Mouse (Mus musculus): Measurements from ENCODE around the gene Cdhr3. TPM values are rescaled to one million over a fixed set of nuclear protein-coding genes. Genes with fewer than 3 reads are reported as not detected.

Cdhr3 gene
- polyA plus RNA-seq, 1 experiment from 2014 or later = not detected

DNA sequence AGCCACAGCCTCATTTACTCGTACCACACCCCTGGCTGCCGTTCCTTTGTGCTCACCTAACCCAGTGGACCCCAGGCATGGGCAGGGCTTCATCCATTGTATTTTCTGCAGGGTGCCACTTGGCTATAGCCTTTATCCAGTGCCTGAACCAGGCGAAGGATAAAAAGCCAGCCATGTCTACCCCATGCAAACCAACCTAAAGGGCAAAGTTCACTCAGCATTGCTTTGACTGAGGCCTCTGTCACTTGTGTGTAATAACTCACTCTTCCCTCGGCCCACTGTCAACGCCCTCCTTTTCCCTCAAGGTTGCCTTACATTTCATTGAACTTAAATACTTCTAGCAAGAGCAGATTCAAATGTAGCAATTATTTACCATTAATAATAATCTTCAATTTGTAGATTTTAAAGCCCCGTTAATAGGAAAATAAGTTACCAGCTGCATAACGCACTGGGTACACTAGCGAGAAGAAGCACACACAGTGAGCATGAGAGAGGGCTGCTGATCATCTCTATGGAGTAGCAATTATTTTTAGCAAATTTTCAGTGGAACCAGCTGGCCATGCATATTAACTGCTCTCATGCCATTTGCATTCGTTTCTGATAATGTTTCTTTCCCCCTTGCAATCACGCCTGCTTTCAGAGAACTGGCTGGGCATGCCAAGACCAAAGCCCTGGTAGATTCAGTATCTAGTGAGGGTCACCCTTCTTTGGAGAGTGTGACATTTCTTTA lies 13.9 kb upstream of the Cdhr3 start:
- H3K4me3 ChIP-seq (replicated peaks) = no peak overlapping the region
- 0 out of 2 replicates have a peak, but pooled peaks cover 2% of the 10 kb centered on the region for H3K4me1 ChIP-seq (replicated peaks)
- no peak for ATAC-seq
- H3K27me3 ChIP-seq (replicated peaks) = no peaks in the 10 kb centered on the region
- H3K9ac ChIP-seq = no peak overlapping the region
- H3K9me3 ChIP-seq = no peaks in the 10 kb centered on the region
- 70% methylated on average over 10 of the region's 10 CpGs for WGBS
- H3K36me3 ChIP-seq = no peaks in the 10 kb centered on the region
- H3K4me2 ChIP-seq (replicated peaks) = no peak overlapping the region
- H3K27ac ChIP-seq = no peak overlapping the region

DNA sequence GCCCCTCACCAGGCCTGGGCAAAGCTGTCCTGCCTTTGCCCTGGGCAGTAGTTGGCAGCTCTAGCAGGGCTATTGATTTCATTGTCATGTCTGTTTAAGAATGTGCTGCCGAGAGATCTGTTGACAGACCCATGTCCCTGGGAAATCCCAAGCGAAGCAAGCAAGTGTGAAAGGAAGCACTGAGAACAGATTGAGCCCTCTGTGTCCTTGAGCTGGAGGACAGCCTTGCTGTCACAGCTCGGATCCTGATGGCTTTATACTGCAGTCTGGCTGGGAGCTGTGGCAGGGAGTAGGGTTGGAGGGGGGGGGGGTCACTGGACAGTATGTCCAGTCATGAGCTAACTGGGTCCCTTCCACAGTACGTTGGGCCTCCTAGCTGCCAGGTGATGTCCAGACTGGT lies 13.0 kb upstream of the Cdhr3 start:
- no peaks in the 10 kb centered on the region for H3K36me3 ChIP-seq
- no peak overlapping the region for H3K9ac ChIP-seq
- no peaks in the 10 kb centered on the region for H3K9me3 ChIP-seq
- 50% methylated on average over 4 of the region's 4 CpGs for WGBS
- no peak for ATAC-seq
- H3K4me2 ChIP-seq (replicated peaks) = no peak overlapping the region
- 0 out of 2 replicates have a peak, but pooled peaks cover 2% of the 10 kb centered on the region for H3K4me1 ChIP-seq (replicated peaks)
- no peak overlapping the region for H3K4me3 ChIP-seq (replicated peaks)
- no peak overlapping the region for H3K27ac ChIP-seq
- H3K27me3 ChIP-seq (replicated peaks) = no peaks in the 10 kb centered on the region

DNA sequence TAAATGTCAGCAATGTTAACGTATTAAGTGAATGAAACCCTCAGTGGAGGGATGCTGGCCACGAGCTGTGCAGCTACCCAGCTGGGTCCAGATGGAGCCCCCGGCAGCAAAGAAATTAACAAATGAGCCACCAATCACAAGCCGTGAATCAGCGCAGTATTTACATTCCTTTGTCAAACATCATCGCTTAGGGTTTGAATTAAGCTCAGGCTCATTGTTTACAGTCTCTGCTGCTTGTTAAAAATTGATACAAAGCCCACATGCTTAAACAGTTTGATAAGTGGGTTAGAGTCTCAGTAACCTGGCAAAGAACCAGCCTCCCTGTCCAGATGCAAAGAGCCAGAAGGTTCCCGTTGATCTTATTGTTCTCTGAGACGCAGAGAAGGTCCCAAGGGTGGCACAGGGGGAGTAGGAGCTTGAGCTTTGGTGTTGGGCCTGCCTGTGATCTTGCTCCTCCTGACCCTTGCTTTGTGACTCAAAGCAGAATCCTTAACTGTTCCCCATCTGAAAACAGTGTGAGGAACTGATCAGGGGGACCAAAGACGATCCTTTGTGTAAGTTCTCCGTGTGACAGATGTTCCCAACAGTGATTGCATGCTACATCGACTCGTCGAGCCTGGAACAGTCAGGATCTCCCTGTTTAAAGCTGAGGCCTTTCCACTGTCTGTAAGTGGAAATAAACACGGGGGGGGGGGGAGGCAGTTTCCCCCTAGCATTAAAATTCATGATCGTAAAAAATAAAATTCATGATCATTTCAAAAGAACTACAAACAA lies 9.9 kb upstream of the Cdhr3 start:
- H3K9ac ChIP-seq = no peak overlapping the region
- H3K36me3 ChIP-seq = no peaks in the 10 kb centered on the region
- ATAC-seq = peak; percentile 83
- H3K27me3 ChIP-seq (replicated peaks) = no peaks in the 10 kb centered on the region
- no peaks in the 10 kb centered on the region for H3K9me3 ChIP-seq
- no peak overlapping the region; the same call in 1 of the 2 replicates for H3K4me2 ChIP-seq (replicated peaks)
- 20% methylated on average over 15 of the region's 15 CpGs for WGBS
- H3K27ac ChIP-seq = peak overlapping the region; percentile 78
- H3K4me3 ChIP-seq (replicated peaks) = no peak overlapping the region
- 0 out of 2 replicates have a peak, but pooled peaks cover 2% of the 10 kb centered on the region for H3K4me1 ChIP-seq (replicated peaks)

DNA sequence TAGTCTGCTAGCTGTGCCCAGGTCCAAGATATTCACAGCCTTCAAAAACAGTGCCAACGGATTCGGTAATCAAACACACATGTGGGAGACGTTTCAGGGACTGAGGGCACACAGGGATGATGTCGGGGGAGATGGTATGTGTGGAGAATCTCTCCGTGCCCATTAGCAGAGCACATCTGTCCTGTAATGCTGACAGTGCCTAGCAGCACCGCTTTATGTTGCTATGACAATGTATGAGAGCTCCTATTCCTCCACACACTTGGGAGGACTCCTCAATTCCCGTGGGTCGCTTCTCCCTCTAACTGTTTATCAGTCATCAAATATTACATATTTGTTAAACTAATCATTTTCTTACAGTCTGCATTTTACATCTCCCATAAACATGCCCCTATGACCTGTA lies 9.0 kb upstream of the Cdhr3 start:
- H3K4me2 ChIP-seq (replicated peaks) = no peak overlapping the region; the same call in 1 of the 2 replicates
- H3K4me3 ChIP-seq (replicated peaks) = no peak overlapping the region
- no peak overlapping the region for H3K9ac ChIP-seq
- peak overlapping the region; percentile 51 for H3K27ac ChIP-seq
- no peaks in the 10 kb centered on the region for H3K36me3 ChIP-seq
- no peaks in the 10 kb centered on the region for H3K9me3 ChIP-seq
- no peak for ATAC-seq
- no peaks in the 10 kb centered on the region for H3K27me3 ChIP-seq (replicated peaks)
- 59% methylated on average over 8 of the region's 8 CpGs for WGBS
- 0 out of 2 replicates have a peak, but pooled peaks cover 2% of the 10 kb centered on the region for H3K4me1 ChIP-seq (replicated peaks)

DNA sequence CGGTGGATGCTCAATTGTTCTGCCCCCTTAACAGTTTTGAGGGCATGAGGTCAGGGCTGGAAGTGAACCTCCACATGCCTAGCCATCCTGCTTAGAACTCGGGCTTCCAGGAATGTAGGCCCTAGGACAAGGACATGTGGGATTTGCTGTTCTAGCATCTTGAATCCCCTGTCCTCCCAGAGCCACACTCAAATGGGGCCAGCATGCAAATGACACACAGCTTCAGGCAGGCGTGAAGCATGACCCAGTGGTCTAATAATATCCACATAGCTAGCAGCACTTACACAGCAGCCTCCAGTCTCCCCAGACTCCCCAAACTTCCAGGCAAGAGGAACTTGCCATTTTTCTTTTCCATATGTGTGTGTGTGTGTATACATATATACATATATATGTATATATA lies 3.3 kb upstream of the Cdhr3 start:
- 67% methylated on average over 3 of the region's 3 CpGs for WGBS
- Histone ChIP-seq H3K27ac (no peak overlapping the region), H3K36me3 (no peaks in the 10 kb centered on the region), H3K27me3 (replicated peaks) (no peaks in the 10 kb centered on the region), H3K4me3 (replicated peaks) (no peak overlapping the region), H3K9me3 (no peaks in the 10 kb centered on the region), H3K4me2 (replicated peaks) (no peak overlapping the region), H3K4me1 (replicated peaks) (0 out of 2 replicates have a peak, but pooled peaks cover 4% of the 10 kb centered on the region), H3K9ac (no peak overlapping the region)
- ATAC-seq = no peak

DNA sequence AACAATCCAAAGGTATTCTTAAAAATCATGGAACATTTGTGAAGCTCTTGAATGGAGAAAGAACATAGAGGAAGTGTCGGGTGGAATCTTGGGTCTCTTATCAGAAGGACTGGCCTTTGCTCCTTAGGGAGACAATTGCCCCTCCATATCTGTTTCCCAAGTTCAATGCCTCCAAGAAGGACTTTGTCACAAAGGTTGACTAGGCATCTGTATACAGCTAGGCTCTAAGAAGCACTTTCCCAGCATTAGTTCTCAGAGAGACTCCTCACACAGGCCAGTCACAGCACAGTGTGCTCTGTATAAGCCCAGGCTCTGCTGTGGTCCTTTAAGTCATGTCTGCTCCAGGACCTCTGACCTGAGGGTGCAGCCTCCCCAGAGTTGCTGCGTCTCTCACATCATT lies 479 bp downstream of the Cdhr3 start:
- H3K9me3 ChIP-seq = no peaks in the 10 kb centered on the region
- H3K4me1 ChIP-seq (replicated peaks) = 0 out of 2 replicates have a peak, but pooled peaks cover 4% of the 10 kb centered on the region
- H3K4me3 ChIP-seq (replicated peaks) = no peak overlapping the region
- no peak overlapping the region for H3K4me2 ChIP-seq (replicated peaks)
- no peak overlapping the region for H3K9ac ChIP-seq
- 66% methylated on average over 2 of the region's 2 CpGs for WGBS
- peak overlapping the region; percentile 58; the same call in 1 of the 2 replicates for H3K27ac ChIP-seq
- H3K27me3 ChIP-seq (replicated peaks) = no peaks in the 10 kb centered on the region
- H3K36me3 ChIP-seq = no peaks in the 10 kb centered on the region
- peak; percentile 95 for ATAC-seq

DNA sequence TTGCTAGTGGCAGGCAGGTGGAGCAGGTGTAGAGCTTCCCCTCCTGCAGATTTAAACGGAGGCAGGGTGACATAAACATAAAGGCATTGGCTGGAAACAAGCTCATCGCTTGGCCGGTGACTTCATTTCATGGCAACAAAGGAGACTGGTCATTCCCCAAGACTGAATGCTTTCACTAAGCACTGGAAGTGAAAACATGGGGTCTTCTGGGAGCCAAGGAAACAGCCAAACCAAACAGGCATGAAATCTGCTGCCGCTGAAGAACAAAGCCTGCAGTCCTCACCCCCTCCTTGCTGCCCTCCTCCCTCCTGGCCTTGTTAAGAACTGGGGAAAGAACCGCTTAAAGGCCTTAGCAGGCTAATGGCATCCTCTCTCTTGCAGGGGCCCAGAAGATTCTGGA lies 6.5 kb downstream of the Cdhr3 start:
- Histone ChIP-seq H3K27ac (no peak overlapping the region), H3K27me3 (replicated peaks) (no peaks in the 10 kb centered on the region), H3K36me3 (no peaks in the 10 kb centered on the region), H3K4me2 (replicated peaks) (no peak overlapping the region), H3K9ac (no peak overlapping the region), H3K4me1 (replicated peaks) (no peaks in the 10 kb centered on the region), H3K4me3 (replicated peaks) (no peak overlapping the region), H3K9me3 (no peaks in the 10 kb centered on the region)
- 60% methylated on average over 5 of the region's 5 CpGs for WGBS
- ATAC-seq = no peak

DNA sequence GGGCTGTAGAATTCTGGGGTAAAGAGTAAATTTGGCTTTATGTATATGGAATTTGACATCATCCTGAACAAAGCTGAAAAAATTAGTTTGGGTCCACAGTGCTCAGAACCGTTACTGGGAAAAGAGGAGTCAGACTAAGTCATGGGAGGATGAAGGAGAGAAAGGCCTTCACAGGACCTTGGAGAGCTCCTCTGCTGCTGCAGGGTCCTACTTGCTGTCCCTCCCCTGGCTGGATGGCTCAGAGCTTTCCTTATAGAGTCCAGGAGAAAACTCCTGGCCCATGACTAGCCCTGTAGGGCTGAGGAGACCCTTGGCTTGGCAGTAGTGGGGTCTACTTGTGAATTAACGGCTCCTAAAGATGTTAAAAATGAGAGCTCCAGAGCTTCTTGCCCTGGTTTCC lies 8.0 kb downstream of the Cdhr3 start:
- no peak overlapping the region for H3K9ac ChIP-seq
- no peaks in the 10 kb centered on the region for H3K9me3 ChIP-seq
- no peak overlapping the region for H3K27ac ChIP-seq
- H3K4me1 ChIP-seq (replicated peaks) = no peaks in the 10 kb centered on the region
- WGBS = 37% methylated on average over 2 of the region's 2 CpGs
- peak; percentile 71; the same call in 1 of the 2 replicates for ATAC-seq
- no peak overlapping the region for H3K4me2 ChIP-seq (replicated peaks)
- H3K4me3 ChIP-seq (replicated peaks) = no peak overlapping the region
- H3K36me3 ChIP-seq = no peaks in the 10 kb centered on the region
- no peaks in the 10 kb centered on the region for H3K27me3 ChIP-seq (replicated peaks)

DNA sequence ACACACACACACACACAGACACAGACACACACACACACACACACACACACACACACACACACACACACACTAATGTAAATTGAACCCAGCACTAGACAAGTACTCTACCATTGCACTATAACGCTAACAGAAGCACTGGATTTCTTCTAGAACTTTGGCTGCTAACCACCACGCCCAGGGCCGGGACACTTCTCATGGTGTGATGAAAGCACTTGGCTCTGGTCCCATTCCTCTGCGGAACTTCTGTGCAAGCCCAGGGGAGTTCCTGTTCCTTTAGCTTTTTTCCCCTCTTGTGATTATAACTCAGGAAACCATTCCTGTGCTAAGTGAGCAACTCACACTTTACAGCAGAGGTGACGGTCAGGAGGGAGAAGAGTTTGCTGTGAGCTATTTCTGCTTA lies 9.3 kb downstream of the Cdhr3 start:
- peak; percentile 39; the same call in 1 of the 2 replicates for ATAC-seq
- H3K4me1 ChIP-seq (replicated peaks) = no peaks in the 10 kb centered on the region
- no peak overlapping the region for H3K9ac ChIP-seq
- 35% methylated on average over 5 of the region's 5 CpGs for WGBS
- no peaks in the 10 kb centered on the region for H3K27me3 ChIP-seq (replicated peaks)
- no peak overlapping the region for H3K4me3 ChIP-seq (replicated peaks)
- no peak overlapping the region for H3K4me2 ChIP-seq (replicated peaks)
- H3K36me3 ChIP-seq = no peaks in the 10 kb centered on the region
- H3K9me3 ChIP-seq = no peaks in the 10 kb centered on the region
- H3K27ac ChIP-seq = no peak overlapping the region

DNA sequence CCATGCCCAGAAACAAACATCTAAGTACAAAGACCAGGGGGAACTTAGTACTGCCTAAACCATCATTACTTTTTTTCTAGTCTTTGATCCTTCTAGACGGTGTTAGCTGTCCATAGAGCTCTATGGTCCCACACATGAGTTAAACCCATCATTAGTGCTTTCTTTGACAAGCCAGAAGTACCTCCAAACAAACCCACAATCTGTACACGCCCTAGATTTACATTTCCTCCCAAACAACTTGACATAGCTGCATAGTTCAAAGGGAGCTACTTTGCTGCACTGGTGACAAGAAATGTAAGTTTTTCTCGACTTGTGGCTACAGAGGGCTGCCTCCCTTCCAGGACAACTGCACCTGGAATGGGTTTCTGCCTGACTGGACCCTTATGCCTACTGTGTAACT lies 16.4 kb downstream of the Cdhr3 start:
- H3K27me3 ChIP-seq (replicated peaks) = no peaks in the 10 kb centered on the region
- H3K4me2 ChIP-seq (replicated peaks) = no peak overlapping the region
- H3K27ac ChIP-seq = no peak overlapping the region
- H3K36me3 ChIP-seq = no peaks in the 10 kb centered on the region
- no peaks in the 10 kb centered on the region for H3K9me3 ChIP-seq
- WGBS = 36% methylated on average over 3 of the region's 3 CpGs
- no peak overlapping the region for H3K4me3 ChIP-seq (replicated peaks)
- no peaks in the 10 kb centered on the region for H3K4me1 ChIP-seq (replicated peaks)
- ATAC-seq = no peak
- no peak overlapping the region for H3K9ac ChIP-seq

DNA sequence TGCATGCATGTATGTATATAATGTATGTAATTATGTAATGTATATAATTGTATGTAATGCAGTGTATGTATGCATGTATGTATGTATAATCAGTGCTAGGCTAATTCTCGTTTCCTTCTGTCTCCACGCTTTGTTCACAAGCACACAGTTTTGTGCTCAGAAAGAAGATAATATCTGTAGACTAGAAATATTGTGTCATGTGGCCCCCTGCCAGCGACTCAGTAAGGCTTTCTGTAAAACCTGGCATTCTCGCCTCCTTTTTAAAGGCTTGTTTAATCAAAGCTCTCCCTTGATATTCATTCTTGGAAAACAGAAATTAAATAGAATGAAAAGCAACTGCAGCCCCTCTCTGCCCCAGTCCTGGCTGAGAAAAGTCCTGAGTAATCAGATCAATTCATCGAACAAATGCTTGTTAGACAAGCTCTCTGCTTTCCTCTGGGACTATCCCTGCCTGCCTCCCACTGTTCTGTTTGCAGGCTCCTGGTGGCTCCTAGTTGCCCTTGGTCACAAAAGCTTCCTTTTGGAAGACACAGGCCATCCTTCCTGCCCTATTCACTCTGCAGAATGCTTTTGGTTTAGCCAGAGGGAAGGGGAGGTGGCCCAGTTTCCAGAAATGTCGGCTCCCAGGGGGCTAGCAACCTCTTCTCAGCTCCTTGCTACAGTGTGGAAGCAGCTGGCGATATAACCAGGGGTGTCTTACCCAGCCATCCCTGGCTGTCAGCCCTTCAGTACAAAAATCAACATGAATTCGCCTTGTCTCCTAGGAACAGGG lies 20.6 kb downstream of the Cdhr3 start:
- H3K27ac ChIP-seq = no peak overlapping the region
- H3K4me2 ChIP-seq (replicated peaks) = no peak overlapping the region
- H3K36me3 ChIP-seq = no peaks in the 10 kb centered on the region
- ATAC-seq = no peak
- no peaks in the 10 kb centered on the region for H3K4me1 ChIP-seq (replicated peaks)
- WGBS = 53% methylated on average over 8 of the region's 8 CpGs
- H3K9ac ChIP-seq = no peak overlapping the region
- no peaks in the 10 kb centered on the region for H3K9me3 ChIP-seq
- no peak overlapping the region for H3K4me3 ChIP-seq (replicated peaks)
- H3K27me3 ChIP-seq (replicated peaks) = no peaks in the 10 kb centered on the region

DNA sequence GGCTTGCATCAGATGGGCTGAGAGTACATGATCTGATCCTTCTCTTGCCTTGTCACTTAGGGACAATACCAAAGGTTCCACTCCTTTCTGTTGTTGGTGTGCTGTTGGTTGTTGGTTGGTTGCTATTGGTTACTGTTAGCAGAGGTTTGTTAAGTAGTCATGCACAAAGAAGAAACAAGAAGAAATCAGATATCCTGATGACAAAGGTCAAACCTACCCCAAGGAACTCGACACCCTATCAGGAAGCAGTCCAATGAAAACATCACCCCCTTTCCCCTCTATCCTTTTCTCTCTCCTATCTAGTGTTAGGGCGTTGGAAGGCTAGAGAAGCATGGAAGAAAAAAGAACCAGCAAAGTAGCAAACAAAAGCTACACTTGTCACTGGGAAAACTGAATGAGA lies 23.7 kb downstream of the Cdhr3 start:
- H3K4me3 ChIP-seq (replicated peaks) = no peak overlapping the region
- H3K4me2 ChIP-seq (replicated peaks) = no peak overlapping the region
- no peaks in the 10 kb centered on the region for H3K36me3 ChIP-seq
- H3K4me1 ChIP-seq (replicated peaks) = no peaks in the 10 kb centered on the region
- no peak overlapping the region for H3K9ac ChIP-seq
- no peak for ATAC-seq
- H3K9me3 ChIP-seq = no peaks in the 10 kb centered on the region
- H3K27me3 ChIP-seq (replicated peaks) = no peaks in the 10 kb centered on the region
- 56% methylated on average over 2 of the region's 2 CpGs for WGBS
- H3K27ac ChIP-seq = no peak overlapping the region
